Mouse (Mus musculus) testis, adult 2 months (tissue): ENCODE measurements around the gene Casq2.

Source experiments
- CTCF ChIP-seq: fragments of 200-500 bp; IDR thresholded peaks from 2 replicates; pipeline ENCODE4 v1.5.1; 2012; ENCODE audit warnings: low read depth, mild to moderate bottlenecking, inconsistent platforms, low read length, moderate library complexity; ENCODE audit not compliant: control insufficient read depth, insufficient read depth, insufficient replicate concordance
- POLR2A ChIP-seq: fragments of 200-500 bp; IDR thresholded peaks from 2 replicates; pipeline ENCODE4 v1.6.1; 2012; ENCODE audit warnings: low read depth, mild to moderate bottlenecking, inconsistent platforms, low read length, moderate library complexity; ENCODE audit not compliant: control insufficient read depth

- no peak for TF ChIP-seq POLR2A
- TF ChIP-seq CTCF: no peak
These were observed 106.4 kb downstream of the Casq2 start for GRCm38 (mm10) chr3:102192621-102193020.
